In the genomic region with DNA sequence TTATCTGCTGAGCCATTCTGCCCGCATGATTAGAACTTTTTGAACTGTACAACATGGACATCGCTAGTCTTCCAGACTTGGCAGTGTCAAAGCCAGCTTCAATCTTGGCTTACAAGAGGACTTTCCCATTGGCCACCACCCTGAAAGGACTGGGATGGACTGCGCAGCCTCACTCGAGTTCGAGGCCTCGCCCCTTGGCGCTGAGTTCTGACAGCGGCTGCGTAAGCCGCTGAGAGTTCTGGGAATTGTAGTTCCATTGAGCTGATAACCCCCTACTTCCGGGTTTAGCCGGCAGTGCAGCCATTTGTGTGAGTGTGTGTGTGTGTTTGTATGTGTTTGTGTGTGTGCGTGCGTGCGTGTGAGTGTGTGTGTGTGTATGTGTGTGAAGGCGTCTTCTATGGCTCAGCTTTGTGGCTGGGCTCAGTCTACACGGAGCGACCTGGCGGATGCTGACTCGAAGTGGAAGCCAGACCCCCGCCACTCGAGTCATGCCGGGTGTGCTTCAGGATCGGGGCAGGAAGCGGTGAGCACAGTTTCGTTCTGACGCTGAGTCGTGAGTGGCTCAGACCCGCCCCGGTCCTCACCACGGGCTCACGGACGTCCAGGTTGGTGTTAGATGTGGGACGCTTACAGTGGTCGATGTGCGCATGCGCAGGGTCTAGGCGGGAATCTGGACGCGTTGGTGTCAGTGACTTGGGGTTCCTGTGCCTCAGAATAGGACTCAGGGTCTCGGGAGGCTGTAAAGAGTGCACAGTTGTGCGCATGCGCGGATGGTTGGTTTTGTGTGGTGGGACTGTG, we compare ENCODE assay signal across 8 mouse cellular contexts. TPM values are rescaled to one million over a fixed set of nuclear protein-coding genes. Genes with fewer than 3 reads are reported as not detected.
A peak's percentile ranks its signal among the peaks of the same experiment; 100 is the strongest.
DNase-seq lines count a peak whose midpoint lies in the region; ATAC-seq and TF ChIP-seq lines count a peak whose summit lies in the region.

Gene Zfp180 (plus strand): TSS at position 291 of the 798 bp plus-strand sequence.

- no peaks in the 10 kb centered on the region for H3K9me3 ChIP-seq in ES-E14 (ENCODE audit: control insufficient read depth, insufficient read depth, low read depth, low read length)
- no peaks in the 10 kb centered on the region for H3K9me3 ChIP-seq in forebrain, embryonic 15.5 days

- intact Hi-C loops in heart, postnatal 25 days (cut with DNase I): loop anchor here (2.0 to 5.0 kb wide), 5 partner anchors 23 to 235 kb away; partner anchors contain the start of genes Zfp108, Zfp235 and Zfp94

- no peaks in the 10 kb centered on the region for H3K27me3 ChIP-seq in forebrain, embryonic 15.5 days

- H3K4me2 ChIP-seq in forebrain, embryonic 15.5 days (replicated peaks): peak within 1 kb of the TSS; percentile 71

- H3K4me3 ChIP-seq in ES-E14 (ENCODE audit: insufficient read depth in 1 of 2, low read depth in 1 of 2, low read length in 2 of 2, poor library complexity in 1 of 2, severe bottlenecking in 1 of 2): peak within 1 kb of the TSS; percentile 85 to 98
- H3K4me3 ChIP-seq in forebrain, embryonic 15.5 days: peak within 1 kb of the TSS; percentile 72
- peak within 1 kb of the TSS; percentile 84 for H3K4me3 ChIP-seq in lung, adult 2 months (replicated peaks; ENCODE audit: extremely low read depth, low read depth, low read length)

- 17% methylated on average over 44 of the region's 44 CpGs for WGBS in forebrain, embryonic 15.5 days
- 16% methylated on average over 44 of the region's 44 CpGs for WGBS in lung, adult 2 months

- peak within 1 kb of the TSS; percentile 90 for H3K27ac ChIP-seq in ES-E14 (ENCODE audit: insufficient read depth, low read depth, low read length, poor library complexity, severe bottlenecking)
- H3K27ac ChIP-seq in forebrain, embryonic 15.5 days (replicated peaks): peak within 1 kb of the TSS; percentile 87

- TF ChIP-seq CTCF in lung, adult 2 months (IDR thresholded peaks at IDR 0.05; ENCODE audit: insufficient read depth, low read length): no peak

- peaks cover 2 to 13% of the 10 kb centered on the region in 2 experiments; a peak in 2 of 4 replicates for H3K4me1 ChIP-seq in ES-E14 (ENCODE audit: control insufficient read depth in 2 of 2, insufficient read depth in 2 of 2, low read length in 2 of 2, poor library complexity in 1 of 2)
- peaks cover 19% of the 10 kb centered on the region for H3K4me1 ChIP-seq in forebrain, embryonic 15.5 days
- H3K4me1 ChIP-seq in lung, adult 2 months (ENCODE audit: control insufficient read depth, insufficient read depth, low read length): peaks cover 6% of the 10 kb centered on the region

- 0 out of 2 replicates have a peak, but pooled peaks have one; percentile 6 for TF ChIP-seq POLR2A in lung, adult 2 months (IDR thresholded peaks at IDR 0.05; ENCODE audit: borderline replicate concordance, extremely low read depth, low read depth, low read length)

- H3K9ac ChIP-seq in ES-E14 (ENCODE audit: insufficient read depth, low read depth, low read length, poor library complexity, severe bottlenecking): peak within 1 kb of the TSS; percentile 98
- peak within 1 kb of the TSS; percentile 70 for H3K9ac ChIP-seq in forebrain, embryonic 15.5 days (replicated peaks)

- DNase-seq in ES-E14 (ENCODE audit: low read depth, low spot score): peak; percentile 91
- peak; percentile 98 for DNase-seq in cerebellum, adult 11-12 months
- peak; percentile 95 for DNase-seq in heart, postnatal 25 days (ENCODE audit: low spot score)
- peak; percentile 93 to 98 for DNase-seq in layer of hippocampus, adult 18-20 months (ENCODE audit: low spot score in 2 of 2)
- DNase-seq in lung, adult 2 months: peak; percentile 90
- DNase-seq in thymus, adult 18-20 months: peak; percentile 85 to 93

- in situ Hi-C loops in ES-E14 (cut with MboI; ENCODE audit: low sequenced_read_pairs in 2 of 2, unreplicated experiment in 2 of 2): no loop called here

- peak; percentile 97 for ATAC-seq in forebrain, embryonic 15.5 days (replicated peaks)
- ATAC-seq in neutrophil, adult 5-6 weeks (ENCODE audit: extremely low read depth, insufficient number of reproducible peaks, low FRiP score, poor library complexity, severe bottlenecking): peak; percentile 90

- H3K36me3 ChIP-seq in ES-E14 (ENCODE audit: control insufficient read depth, insufficient read depth, low read length, poor library complexity, severe bottlenecking): peaks cover 5% of the 10 kb centered on the region
- peaks cover 15% of the 10 kb centered on the region for H3K36me3 ChIP-seq in forebrain, embryonic 15.5 days

TF ChIP-seq in ES-E14, 5 proteins besides CTCF, POLR2A, EP300 and RAD21:
- no peak for TF ChIP-seq ZNF384 (IDR thresholded peaks at IDR 0.05; ENCODE audit: low read depth, low read length)
- TF ChIP-seq CHD2 (IDR thresholded peaks at IDR 0.05; ENCODE audit: low read depth, low read length): no peak
- TF ChIP-seq MAFK (IDR thresholded peaks at IDR 0.05; ENCODE audit: insufficient read depth, low read depth, low read length): no peak
- TF ChIP-seq ZC3H11A (IDR thresholded peaks at IDR 0.05; ENCODE audit: borderline replicate concordance, low read depth, low read length): no peak
- TF ChIP-seq HCFC1 (IDR thresholded peaks at IDR 0.05; ENCODE audit: borderline replicate concordance, insufficient read depth, low read length): peak; percentile 96

RNA-seq across cellular contexts. Expression of gene Zfp180, which starts in this region (rescaled TPM):
- 17.8 and 22.0 TPM in 2 replicates for total RNA-seq in ES-E14 (2012; rRNA removed)
- polyA plus RNA-seq in forebrain, embryonic 15.5 days (2015; fragmentation: Nextera tagmentation; extraction: Ambion mirVana): 35.9 and 39.5 TPM in 2 replicates
- total RNA-seq in heart, postnatal 25 days (2021): 10 to 100 TPM; 12.6 to 13.5 TPM
- total RNA-seq in layer of hippocampus, adult 18-20 months (2021): 10 to 100 TPM; 45.3 to 48.6 TPM
- polyA plus RNA-seq in lung, adult 2 months (2012; rRNA removed): 12.3 and 16.7 TPM in 2 replicates
- 28.9 and 29.6 TPM in 2 replicates for total RNA-seq in neutrophil, adult 5-6 weeks (2017)

Comparison
In these comparisons a context has a peak if more than half of its experiments do, and no peak if none do; other contexts are left out.
1. Peak in every context shown above with its lines: DNase-seq, ATAC-seq, H3K4me3 ChIP-seq and H3K27ac ChIP-seq.